Mouse (Mus musculus): ENCODE measurements around the gene Gstt1. TPM values are rescaled to one million over a fixed set of nuclear protein-coding genes. Genes with fewer than 3 reads are reported as not detected.
A peak's percentile ranks its signal among the peaks of the same experiment; 100 is the strongest.
"Not testable (repeated sequence)": the region's sequence is repeated elsewhere in the genome, so short reads cannot be mapped to it uniquely, and the experiment has no call there.

The Gstt1 gene
- 11.6 and 14.4 TPM in 2 replicates for polyA plus RNA-seq (2015; fragmentation: Nextera tagmentation; extraction: Ambion mirVana)

GRCm38 (mm10) chr10:75798176-75798696 is at the start of gene Gstt1:
Gene Gstt1 (minus strand): TSS chr10:75798584.
- TF ChIP-seq CTCF (IDR thresholded peaks at IDR 0.05; ENCODE audit: low read depth) = no peak
- no peak; the same call in 1 of the 2 replicates for ATAC-seq
- Histone ChIP-seq H3K27ac (ENCODE audit: low read depth, low read length) (no peak within 1 kb of the TSS), H3K9ac (ENCODE audit: low read depth, low read length) (peak within 1 kb of the TSS; percentile 32), H3K4me1 (replicated peaks; ENCODE audit: control insufficient read depth, insufficient read depth, low read length) (peaks cover 5% of the 10 kb centered on the region; the same call in 1 of the 2 replicates), H3K4me3 (ENCODE audit: low read depth, low read length) (peak within 1 kb of the TSS; percentile 49), H3K4me2 (replicated peaks; ENCODE audit: low read depth) (peak within 1 kb of the TSS; percentile 93), H3K9me3 (ENCODE audit: control insufficient read depth) (no peaks in the 10 kb centered on the region), H3K27me3 (replicated peaks; ENCODE audit: control insufficient read depth, insufficient read depth, low read length) (no peaks in the 10 kb centered on the region), H3K36me3 (ENCODE audit: control insufficient read depth, insufficient read depth) (no peaks in the 10 kb centered on the region)
- 4% methylated on average over 18 of the region's 18 CpGs for WGBS

DNA sequence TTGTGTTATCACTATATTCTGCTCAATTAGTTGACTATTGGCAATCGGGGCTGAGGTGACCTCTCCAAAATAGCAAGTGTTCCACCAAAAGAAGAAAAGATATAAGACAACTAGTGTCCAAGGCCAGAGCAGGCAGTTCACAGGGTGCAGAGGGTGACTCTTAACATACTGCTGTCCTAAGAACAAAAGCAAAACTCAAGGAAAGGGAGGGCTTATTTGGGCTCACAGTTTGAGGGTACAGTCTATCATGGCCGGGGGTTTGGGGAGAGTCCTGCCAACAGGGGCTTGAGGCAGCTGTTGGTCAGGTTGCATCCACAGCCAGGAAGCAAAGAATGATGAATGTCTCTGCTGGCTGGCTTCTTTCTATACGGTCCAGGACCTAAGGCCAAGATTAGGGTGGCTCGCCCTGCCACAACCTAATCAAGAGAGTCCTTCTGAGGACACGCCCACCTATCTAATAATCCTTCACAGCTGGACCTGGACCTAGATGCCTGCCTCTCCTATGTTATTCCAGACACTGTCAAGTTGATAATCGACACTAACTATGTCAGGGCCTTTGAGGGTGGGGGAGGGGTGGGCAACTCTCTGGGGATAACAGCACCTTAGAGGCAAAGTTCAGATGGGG is 47.0 kb upstream of the Gstt1 start:
- no peaks in the 10 kb centered on the region for H3K4me1 ChIP-seq (replicated peaks; ENCODE audit: control insufficient read depth, insufficient read depth, low read length)
- H3K4me3 ChIP-seq (ENCODE audit: low read depth, low read length) = no peak overlapping the region
- H3K27me3 ChIP-seq (replicated peaks; ENCODE audit: control insufficient read depth, insufficient read depth, low read length) = no peaks in the 10 kb centered on the region
- no peaks in the 10 kb centered on the region for H3K9me3 ChIP-seq (ENCODE audit: control insufficient read depth)
- no peak overlapping the region for H3K4me2 ChIP-seq (replicated peaks; ENCODE audit: low read depth)
- H3K27ac ChIP-seq (ENCODE audit: low read depth, low read length) = no peak overlapping the region
- ATAC-seq = no peak
- no peak overlapping the region for H3K9ac ChIP-seq (ENCODE audit: low read depth, low read length)
- 58% methylated on average over 6 of the region's 6 CpGs for WGBS
- no peaks in the 10 kb centered on the region for H3K36me3 ChIP-seq (ENCODE audit: control insufficient read depth, insufficient read depth)
- no peak for TF ChIP-seq CTCF (IDR thresholded peaks at IDR 0.05; ENCODE audit: low read depth)

- 61% methylated on average over 1 of the region's 1 CpGs for WGBS
- no peak for ATAC-seq
- no peaks in the 10 kb centered on the region for H3K9me3 ChIP-seq (ENCODE audit: control insufficient read depth)
- H3K9ac ChIP-seq (ENCODE audit: low read depth, low read length) = no peak overlapping the region
- no peaks in the 10 kb centered on the region for H3K4me1 ChIP-seq (replicated peaks; ENCODE audit: control insufficient read depth, insufficient read depth, low read length)
- no peak overlapping the region for H3K4me3 ChIP-seq (ENCODE audit: low read depth, low read length)
- H3K36me3 ChIP-seq (ENCODE audit: control insufficient read depth, insufficient read depth) = no peaks in the 10 kb centered on the region
- no peaks in the 10 kb centered on the region for H3K27me3 ChIP-seq (replicated peaks; ENCODE audit: control insufficient read depth, insufficient read depth, low read length)
- H3K4me2 ChIP-seq (replicated peaks; ENCODE audit: low read depth) = no peak overlapping the region
- TF ChIP-seq CTCF (IDR thresholded peaks at IDR 0.05; ENCODE audit: low read depth) = 0 out of 2 replicates have a peak, but pooled peaks have one; percentile 11
- H3K27ac ChIP-seq (ENCODE audit: low read depth, low read length) = no peak overlapping the region
These were observed 46.4 kb upstream of the Gstt1 start for GRCm38 (mm10) chr10:75844800-75845199.

DNA sequence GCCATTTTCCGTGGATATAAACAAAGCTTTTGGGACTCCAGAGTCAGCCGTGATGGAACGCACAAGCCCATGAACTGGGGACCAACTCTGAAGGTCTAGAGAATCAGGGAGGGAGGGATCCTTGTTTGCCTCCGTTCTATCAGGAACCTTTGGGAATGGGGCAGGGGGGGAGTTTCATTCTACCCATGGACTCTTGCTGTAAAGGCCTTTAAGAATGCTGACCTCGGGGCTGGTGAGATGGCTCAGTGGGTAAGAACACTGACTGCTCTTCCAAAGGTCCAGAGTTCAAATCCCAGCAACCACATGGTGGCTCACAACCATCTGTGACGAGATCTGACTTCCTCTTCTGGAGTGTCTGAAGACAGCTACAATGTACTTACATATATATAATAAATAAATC is 45.5 kb upstream of the Gstt1 start:
- not testable (repeated sequence) for H3K4me1 ChIP-seq (replicated peaks; ENCODE audit: control insufficient read depth, insufficient read depth, low read length); H3K9ac ChIP-seq (ENCODE audit: low read depth, low read length); H3K9me3 ChIP-seq (ENCODE audit: control insufficient read depth); H3K27me3 ChIP-seq (replicated peaks; ENCODE audit: control insufficient read depth, insufficient read depth, low read length); H3K4me2 ChIP-seq (replicated peaks; ENCODE audit: low read depth); H3K27ac ChIP-seq (ENCODE audit: low read depth, low read length); H3K36me3 ChIP-seq (ENCODE audit: control insufficient read depth, insufficient read depth); H3K4me3 ChIP-seq (ENCODE audit: low read depth, low read length); ATAC-seq
- 72% methylated on average over 6 of the region's 6 CpGs for WGBS

DNA sequence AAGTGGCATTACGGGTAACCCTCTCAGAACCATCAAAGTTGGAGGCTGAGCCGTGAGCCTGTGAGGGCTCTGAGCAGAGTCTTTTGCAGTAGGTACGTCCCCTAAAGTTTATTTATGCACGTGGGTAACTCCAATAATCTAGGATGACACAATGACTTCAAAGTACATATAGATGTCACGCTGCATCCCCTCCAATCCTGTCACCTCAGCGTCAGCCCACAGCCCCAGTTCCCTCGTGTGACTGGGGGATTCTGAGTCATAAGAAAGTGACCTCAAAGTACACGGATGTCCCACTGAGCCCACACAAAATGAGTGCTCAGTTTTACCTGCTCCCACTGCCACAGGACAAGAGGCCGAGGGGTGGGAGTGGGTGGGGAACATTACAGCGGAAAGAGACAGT is 40.7 kb upstream of the Gstt1 start:
- WGBS = 86% methylated on average over 10 of the region's 10 CpGs
- no peaks in the 10 kb centered on the region for H3K4me1 ChIP-seq (replicated peaks; ENCODE audit: control insufficient read depth, insufficient read depth, low read length)
- TF ChIP-seq CTCF (IDR thresholded peaks at IDR 0.05; ENCODE audit: low read depth) = no peak
- no peak overlapping the region for H3K4me2 ChIP-seq (replicated peaks; ENCODE audit: low read depth)
- no peak overlapping the region for H3K9ac ChIP-seq (ENCODE audit: low read depth, low read length)
- no peaks in the 10 kb centered on the region for H3K36me3 ChIP-seq (ENCODE audit: control insufficient read depth, insufficient read depth)
- H3K9me3 ChIP-seq (ENCODE audit: control insufficient read depth) = no peaks in the 10 kb centered on the region
- no peaks in the 10 kb centered on the region for H3K27me3 ChIP-seq (replicated peaks; ENCODE audit: control insufficient read depth, insufficient read depth, low read length)
- no peak for ATAC-seq
- H3K4me3 ChIP-seq (ENCODE audit: low read depth, low read length) = no peak overlapping the region
- H3K27ac ChIP-seq (ENCODE audit: low read depth, low read length) = no peak overlapping the region

DNA sequence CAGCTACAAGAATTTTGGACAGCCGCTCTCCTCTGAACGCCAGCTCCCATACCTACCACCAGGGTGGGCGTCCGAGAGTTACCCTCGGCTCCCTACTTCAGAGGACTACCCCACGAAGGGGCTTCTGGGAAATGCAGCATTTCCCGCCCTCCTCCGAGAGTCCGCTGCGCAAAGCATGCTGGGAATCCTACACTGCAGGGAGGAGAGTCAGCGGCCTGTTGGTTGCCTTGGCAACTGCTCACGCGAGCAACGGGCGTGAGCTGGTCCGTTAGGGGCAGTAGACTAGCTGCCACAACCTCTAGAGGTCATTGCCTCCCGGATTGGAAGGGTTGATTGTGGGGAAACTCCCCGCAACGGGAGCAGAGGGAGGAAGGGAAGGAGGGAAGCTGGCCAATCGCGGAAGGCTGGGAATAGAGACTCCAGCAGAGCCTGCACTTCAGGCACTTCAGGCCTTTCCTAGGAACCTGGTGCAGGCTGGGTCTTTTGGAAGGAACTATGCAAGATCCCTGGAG is 38.9 kb upstream of the Gstt1 start, which contains the start of gene Gstt2:
Gstt2 (minus strand) TSS at position 177 of the 512 bp plus-strand sequence.
- Histone ChIP-seq H3K27me3 (replicated peaks; ENCODE audit: control insufficient read depth, insufficient read depth, low read length) (no peaks in the 10 kb centered on the region), H3K4me1 (replicated peaks; ENCODE audit: control insufficient read depth, insufficient read depth, low read length) (no peaks in the 10 kb centered on the region), H3K27ac (ENCODE audit: low read depth, low read length) (peak within 1 kb of the TSS; percentile 41; the same call in 1 of the 2 replicates), H3K4me2 (replicated peaks; ENCODE audit: low read depth) (peak within 1 kb of the TSS; percentile 58), H3K9ac (ENCODE audit: low read depth, low read length) (0 out of 2 replicates have a peak within 1 kb of the TSS, but pooled peaks have one; percentile 18), H3K36me3 (ENCODE audit: control insufficient read depth, insufficient read depth) (no peaks in the 10 kb centered on the region), H3K9me3 (ENCODE audit: control insufficient read depth) (no peaks in the 10 kb centered on the region), H3K4me3 (ENCODE audit: low read depth, low read length) (peak within 1 kb of the TSS; percentile 27)
- WGBS = under 1% methylated on average over 21 of the region's 21 CpGs
- peak; percentile 68 for TF ChIP-seq CTCF (IDR thresholded peaks at IDR 0.05; ENCODE audit: low read depth)
- peak; percentile 67 for ATAC-seq

Measured in intestine, postnatal 0 days (tissue).